Mouse (Mus musculus): ENCODE measurements around the gene C1qtnf4.

The C1qtnf4 gene

DNA sequence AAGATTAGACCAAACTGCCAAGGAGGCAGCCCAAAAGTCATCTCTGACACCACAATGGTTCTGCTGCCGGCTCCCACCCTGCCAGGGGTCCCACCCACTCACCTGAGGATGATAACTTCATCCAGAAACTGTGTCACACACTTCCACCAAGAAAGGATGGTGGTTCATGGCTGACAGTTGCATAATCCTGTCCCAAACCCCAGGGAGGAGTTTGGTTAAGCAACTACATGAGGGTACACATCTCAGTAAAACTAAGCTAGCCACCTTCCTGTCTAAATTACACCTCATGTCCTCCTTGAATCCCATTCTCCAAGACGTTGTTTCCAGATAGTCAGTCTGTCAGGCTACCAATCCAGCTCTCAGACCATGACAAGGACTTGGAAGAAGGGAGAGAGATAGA is 46.6 kb downstream of the C1qtnf4 start:
- DNase-seq (ENCODE audit: low spot score), result no peak

DNA sequence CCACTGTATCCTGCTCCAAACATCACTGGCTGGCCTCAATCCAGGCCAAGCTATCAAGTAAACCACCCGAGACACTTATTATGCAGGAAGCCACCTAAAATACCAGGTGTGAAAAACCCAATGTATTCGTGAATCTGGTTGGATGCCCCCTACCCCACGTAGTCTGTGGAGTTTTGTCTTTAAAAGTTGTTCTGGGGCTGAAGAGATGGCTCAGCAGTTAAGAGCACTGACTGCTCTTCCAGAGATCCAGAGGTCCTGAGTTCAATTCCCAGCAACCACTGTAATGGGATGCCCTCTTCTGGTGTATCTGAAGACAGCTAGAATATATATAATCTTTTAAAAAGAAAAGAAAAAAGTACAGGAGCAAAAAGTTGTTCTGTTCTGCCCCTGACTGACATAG is 52.7 kb downstream of the C1qtnf4 start:
- no peak for DNase-seq (ENCODE audit: low spot score)

DNA sequence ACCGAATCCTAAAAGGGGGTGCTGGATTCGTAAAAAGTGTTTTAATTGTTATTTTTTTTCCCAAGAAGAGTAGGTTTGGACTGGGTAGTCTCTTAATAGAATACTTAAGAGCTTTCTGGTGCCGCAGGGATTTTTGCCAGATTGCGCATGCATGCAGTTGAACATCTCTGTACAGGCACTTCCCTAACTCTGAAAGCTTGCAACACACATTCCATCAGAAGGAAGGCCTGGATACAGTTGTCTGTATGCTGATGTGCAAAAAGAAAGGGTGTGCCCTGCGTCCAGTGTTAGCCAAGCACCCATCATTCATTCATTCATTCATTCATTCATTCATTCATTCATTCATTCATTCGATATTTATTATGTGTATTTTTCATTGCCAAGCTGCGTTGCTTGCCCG is 54.1 kb downstream of the C1qtnf4 start:
- no peak for DNase-seq (ENCODE audit: low spot score)

Measured in ovary, postnatal 10 days (tissue).